Mouse (Mus musculus): Measurements from ENCODE around the gene Brf1.

Brf1 gene

GRCm38 (mm10) chr12:113018763-113019162 lies 18.3 kb upstream of the Brf1 start:
- CTCF ChIA-PET = interaction anchor here (0.7 kb wide), 1 partner anchor 58 kb away, joined by 6 read pairs; no protein-coding TSS in a partner anchor

- CTCF ChIA-PET = interaction anchor here (0.7 kb wide), 1 partner anchor 160 kb away, joined by 3 read pairs; no protein-coding TSS in a partner anchor
These were observed 17.0 kb upstream of the Brf1 start for GRCm38 (mm10) chr12:113017429-113017984.

- CTCF ChIA-PET = no interaction called here
These were observed 16.5 kb upstream of the Brf1 start for GRCm38 (mm10) chr12:113016976-113017375.

DNA sequence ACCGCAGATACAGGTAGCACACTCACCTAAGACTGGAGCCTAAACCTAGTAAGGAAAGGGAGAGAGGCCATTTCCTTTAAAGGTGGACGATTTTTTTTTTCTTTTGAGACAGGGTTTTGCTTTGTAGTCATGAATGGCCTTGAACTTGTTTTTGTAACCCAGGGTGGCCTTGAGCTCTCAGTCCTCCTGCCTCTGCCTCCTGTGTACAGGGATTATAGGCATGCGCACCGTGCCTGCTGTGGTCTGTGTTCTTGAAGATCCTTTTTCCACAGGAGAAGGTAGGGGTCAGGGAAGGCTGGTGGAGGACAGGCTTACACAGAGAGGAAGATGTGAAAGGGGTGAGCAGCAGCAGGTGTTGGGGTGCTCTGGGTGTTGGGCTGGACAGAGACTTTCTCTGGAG lies 15.5 kb upstream of the Brf1 start:
- CTCF ChIA-PET = no interaction called here

DNA sequence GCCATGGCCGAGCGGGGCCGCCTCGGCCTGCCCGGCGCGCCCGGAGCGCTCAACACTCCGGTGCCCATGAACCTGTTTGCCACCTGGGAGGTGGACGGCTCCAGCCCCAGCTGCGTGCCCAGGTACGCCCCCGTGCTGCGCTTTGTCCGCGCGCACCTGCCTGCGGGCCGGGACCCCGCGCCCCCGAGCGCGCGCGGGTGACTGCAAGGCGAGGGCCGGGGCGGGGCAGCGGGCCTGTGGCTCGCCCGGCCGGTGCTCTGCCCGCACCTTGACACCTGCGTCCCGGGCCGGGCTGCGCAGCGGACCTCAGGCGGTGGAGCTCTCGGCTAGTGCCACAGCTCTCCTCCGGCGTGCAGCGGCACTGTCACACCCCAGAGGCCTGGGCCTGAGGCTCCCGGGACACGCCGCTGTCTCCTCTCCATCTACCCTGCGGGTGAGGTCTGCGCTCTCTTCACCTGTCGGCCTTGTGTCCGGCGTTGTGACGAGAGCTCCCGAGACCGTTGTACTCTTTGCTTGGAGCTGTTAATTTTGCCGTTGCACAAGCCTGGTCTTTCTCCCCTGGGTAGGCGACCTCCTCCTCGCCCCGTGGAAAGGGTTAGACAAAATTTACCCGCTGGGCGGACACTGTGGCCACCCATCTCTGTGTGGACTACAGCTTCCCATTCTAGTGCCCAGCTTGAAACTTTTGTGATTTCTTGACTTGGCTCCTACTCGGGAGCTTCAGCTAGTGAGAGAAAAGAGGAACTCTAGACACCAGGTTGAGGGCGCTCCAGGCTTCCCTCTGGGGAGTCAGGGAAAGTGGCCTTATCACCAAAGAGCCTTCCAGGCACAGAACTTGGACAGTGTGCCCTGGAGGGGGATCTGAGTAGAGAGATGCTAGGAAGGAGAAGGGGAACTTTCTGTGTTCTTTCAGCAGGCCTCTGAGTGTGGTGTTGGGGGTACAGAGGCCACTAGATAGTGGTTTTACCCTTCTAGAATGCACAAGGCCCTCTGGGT lies 14.4 kb upstream of the Brf1 start:
- CTCF ChIA-PET = no interaction called here

DNA sequence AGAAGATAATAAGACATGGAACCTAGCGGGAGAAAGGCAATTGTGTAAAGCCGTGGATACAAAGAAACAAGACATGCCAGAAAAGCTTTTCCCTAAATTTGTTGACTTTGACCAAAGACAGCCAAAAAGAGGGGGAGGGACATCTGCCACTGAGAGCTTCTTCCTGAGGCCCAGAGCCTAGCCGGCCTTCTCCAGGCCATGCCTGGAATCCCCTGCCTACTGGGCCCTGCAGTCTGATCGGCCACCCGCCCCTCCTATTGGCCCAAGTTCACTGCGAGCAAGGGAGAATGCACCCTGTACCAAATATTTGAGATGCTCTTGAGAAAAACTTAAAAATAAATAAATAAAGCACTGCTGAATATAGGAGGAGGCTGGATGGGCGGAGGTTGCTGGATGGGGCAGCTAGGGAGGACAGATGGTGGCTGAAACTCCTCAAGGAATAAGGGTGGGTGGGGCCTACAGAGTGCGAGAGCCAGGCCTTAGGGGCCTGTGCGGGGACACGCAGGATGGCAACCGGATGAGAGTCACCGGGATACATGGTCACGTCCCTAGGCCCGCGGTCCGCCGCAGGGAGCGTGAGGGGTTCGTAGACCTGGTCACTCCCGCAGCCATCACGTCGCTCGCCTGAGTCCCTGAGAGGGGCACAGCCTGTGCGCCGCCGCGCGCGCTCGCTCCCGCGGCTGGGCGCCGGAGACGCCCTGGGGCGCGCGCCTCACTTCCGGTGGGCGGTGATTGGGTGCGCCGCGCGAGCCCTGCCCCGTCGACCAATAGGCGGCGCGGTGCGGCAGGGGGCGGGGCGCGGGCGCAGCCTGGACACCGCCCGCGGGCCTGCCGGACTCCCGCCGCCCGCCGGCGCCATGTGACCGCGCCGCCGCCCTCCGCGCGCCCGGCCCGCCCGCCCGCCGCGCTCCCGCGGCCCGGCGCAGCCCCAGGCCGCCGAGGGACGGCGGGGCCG lies 13.4 kb upstream of the Brf1 start, which contains the start of gene Pacs2:
TSS of gene Pacs2 (plus strand) at position 905 of the 955 bp plus-strand sequence.
- CTCF ChIA-PET = interaction anchor here (0.9 kb wide), 1 partner anchor 10 kb away, joined by 3 read pairs; no protein-coding TSS in a partner anchor

GRCm38 (mm10) chr12:113013021-113013491 lies 12.6 kb upstream of the Brf1 start:
- CTCF ChIA-PET = interaction anchor here (0.9 kb wide), 1 partner anchor 9 kb away, joined by 3 read pairs; no protein-coding TSS in a partner anchor

- CTCF ChIA-PET = interaction anchor here (0.8 kb wide), 1 partner anchor 41 kb away, joined by 3 read pairs; no protein-coding TSS in a partner anchor
These were observed 11.9 kb upstream of the Brf1 start for GRCm38 (mm10) chr12:113012443-113012842.

- CTCF ChIA-PET = interaction anchor here (0.8 kb wide), 1 partner anchor 41 kb away, joined by 3 read pairs; no protein-coding TSS in a partner anchor
These were observed 11.3 kb upstream of the Brf1 start for GRCm38 (mm10) chr12:113011702-113012360.

- CTCF ChIA-PET = interaction anchor here (0.5 to 1.3 kb wide), 4 partner anchors 8 to 74 kb away, joined by 3 to 4 read pairs (median 3); no protein-coding TSS in a partner anchor
These were observed 4.5 kb upstream of the Brf1 start for GRCm38 (mm10) chr12:113004993-113005392.

DNA sequence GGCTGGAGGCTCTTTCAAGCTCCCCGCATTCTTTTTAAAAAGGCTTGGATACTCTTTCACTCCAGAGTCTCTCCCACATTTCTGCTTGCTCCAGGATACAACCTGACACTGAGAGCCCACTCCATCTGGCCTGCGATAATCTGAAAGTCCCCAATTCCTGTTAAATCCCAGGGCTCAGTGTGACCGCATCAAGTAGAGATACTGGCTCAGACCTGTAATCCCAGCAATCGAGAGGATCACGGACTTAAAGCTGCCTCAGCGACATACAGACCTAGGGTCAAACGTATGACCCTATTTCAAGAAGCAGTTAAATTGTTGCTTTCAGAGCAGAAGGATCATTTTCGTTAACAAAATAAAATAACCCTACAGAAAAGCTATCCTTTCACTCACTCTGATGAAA lies 3.5 kb upstream of the Brf1 start:
- CTCF ChIA-PET = interaction anchor here (0.7 to 1.3 kb wide), 2 partner anchors 9 to 70 kb away, joined by 3 read pairs; partner anchors contain the start of gene Tex22

DNA sequence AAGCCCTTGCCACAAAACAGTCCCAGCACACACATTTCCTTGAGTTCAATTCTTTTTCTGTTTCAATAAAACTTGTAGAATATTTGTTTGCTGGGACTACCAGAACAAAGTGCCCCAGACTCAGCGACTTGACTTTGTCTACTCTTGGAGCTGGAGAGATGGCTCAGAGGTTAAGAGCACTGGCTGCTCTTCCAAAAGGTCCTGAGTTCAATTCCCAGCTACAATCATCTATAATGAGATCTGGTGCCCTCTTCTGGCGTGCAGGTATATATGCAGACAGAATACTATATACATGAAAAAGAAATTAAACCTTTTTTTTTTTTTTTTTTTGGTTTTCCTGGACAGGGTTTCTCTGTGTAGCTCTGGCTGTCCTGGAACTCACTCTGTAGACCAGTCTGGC lies 2.2 kb upstream of the Brf1 start:
- CTCF ChIA-PET = interaction anchor here (0.6 to 0.7 kb wide), 4 partner anchors 20 to 127 kb away, joined by 3 to 9 read pairs (median 6); no protein-coding TSS in a partner anchor

GRCm38 (mm10) chr12:113001133-113001474 lies 600 bp upstream of the Brf1 start:
- CTCF ChIA-PET = interaction anchor here (0.5 kb wide), 2 partner anchors 58 to 100 kb away, joined by 3 to 11 read pairs; no protein-coding TSS in a partner anchor

DNA sequence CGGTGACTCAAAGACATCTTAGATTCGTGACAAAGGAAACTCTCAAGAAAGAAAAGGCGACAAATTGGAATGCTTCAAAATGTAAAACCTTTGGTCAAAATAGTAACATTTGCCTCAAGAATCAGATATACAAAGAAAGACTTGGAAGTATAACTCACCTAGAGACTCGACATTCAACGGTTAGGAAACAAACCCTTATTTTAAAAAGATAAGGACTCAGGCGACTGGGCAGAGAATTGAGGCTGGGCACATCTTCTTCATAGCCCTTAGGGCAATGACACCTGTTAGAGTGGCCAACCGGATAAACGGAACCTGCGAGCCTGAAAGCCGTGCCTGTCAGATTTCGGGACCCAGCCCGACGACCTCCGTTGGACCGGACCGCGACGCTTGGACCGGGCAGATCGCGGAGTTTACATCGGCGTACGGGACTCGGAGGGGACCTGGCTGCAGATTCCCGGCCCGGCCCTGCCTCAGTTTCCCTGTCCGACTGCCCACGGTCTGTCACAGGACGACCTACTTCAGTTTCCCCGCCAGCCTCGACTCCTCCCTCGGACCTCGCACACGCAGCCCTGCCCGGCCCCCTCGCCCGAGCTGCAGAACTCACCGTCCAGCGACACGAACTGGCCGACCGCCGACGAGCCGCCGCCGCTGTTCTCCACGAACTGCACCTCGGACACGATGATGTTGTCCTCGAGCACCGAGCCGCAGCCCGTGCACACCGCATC lies 773 bp downstream of the Brf1 start:
- CTCF ChIA-PET = no interaction called here

DNA sequence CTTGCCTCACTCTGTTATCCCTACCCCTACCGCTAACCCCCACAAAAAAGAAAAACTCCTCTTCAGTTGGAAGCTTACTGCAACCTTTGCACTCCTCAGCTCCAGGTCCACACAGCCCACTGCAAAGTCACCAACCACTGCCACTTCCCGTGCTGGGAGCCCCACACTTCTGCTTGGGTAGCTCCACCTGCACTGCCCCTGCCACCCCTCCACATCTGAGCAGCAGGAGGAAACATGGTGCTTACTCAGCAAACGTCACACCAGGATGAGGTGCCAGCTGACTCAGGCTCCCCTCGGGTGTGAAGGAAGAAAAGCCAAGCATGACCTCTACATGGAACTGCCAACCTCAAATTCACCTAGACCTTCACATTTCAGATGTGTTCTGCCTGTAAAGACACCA lies 6.4 kb downstream of the Brf1 start:
- CTCF ChIA-PET = no interaction called here

- CTCF ChIA-PET = no interaction called here
These were observed 9.1 kb downstream of the Brf1 start for GRCm38 (mm10) chr12:112991444-112991843.

- CTCF ChIA-PET = interaction anchor here (0.7 kb wide), 1 partner anchor 187 kb away, joined by 4 read pairs; no protein-coding TSS in a partner anchor
These were observed 9.6 kb downstream of the Brf1 start for GRCm38 (mm10) chr12:112990706-112991405.

- CTCF ChIA-PET = interaction anchor here (0.6 to 0.9 kb wide), 2 partner anchors 12 to 36 kb away, joined by 3 to 4 read pairs; partner anchors contain the start of gene Btbd6
These were observed 12.6 kb downstream of the Brf1 start for GRCm38 (mm10) chr12:112987877-112988276.

DNA sequence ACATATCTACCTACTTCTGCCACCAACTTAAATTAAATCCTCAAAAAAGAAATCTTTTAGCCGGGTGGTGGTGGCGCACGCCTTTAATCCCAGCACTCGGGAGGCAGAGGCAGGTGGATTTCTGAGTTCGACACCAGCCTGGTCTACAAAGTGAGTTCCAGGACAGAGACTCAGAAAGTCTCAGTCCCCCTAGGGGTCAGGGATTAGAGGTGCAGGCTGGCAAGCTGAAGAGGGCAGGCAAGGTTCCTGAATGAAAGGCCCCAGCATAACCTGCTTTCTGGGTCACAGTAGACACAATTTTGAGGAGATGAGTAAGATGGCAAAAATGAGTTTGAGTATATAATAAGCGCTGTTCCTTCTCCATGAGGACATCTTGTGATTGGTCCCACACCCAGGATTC lies 15.2 kb downstream of the Brf1 start:
- CTCF ChIA-PET = no interaction called here

All from spleen, embryonic (tissue).